Mouse (Mus musculus): Measurements from ENCODE around the gene Ehbp1l1. TPM values are rescaled to one million over a fixed set of nuclear protein-coding genes. Genes with fewer than 3 reads are reported as not detected.

Ehbp1l1 gene
- 10 to 100 TPM; 45.5 to 55.4 TPM for polyA plus RNA-seq (2017; shearing (Covaris generic))

GRCm38 (mm10) chr19:5725767-5726515 lies at the start of gene Ehbp1l1:
Gene Ehbp1l1 (minus strand): TSS chr19:5726317.

GRCm38 (mm10) chr19:5770925-5771860 lies 45.1 kb upstream of the Ehbp1l1 start, which contains the start of gene Scyl1:
Gene Scyl1 (minus strand): TSS chr19:5771419.

GRCm38 (mm10) chr19:5740320-5741317 lies 14.5 kb upstream of the Ehbp1l1 start, which contains the start of gene Ltbp3:
Gene Ltbp3 (plus strand): TSS chr19:5740904.

GRCm38 (mm10) chr19:5729444-5729815 lies 3.3 kb upstream of the Ehbp1l1 start, which contains the start of gene Fam89b:
Gene Fam89b (minus strand): TSS chr19:5729653.

GRCm38 (mm10) chr19:5704163-5704800 lies 21.8 kb downstream of the Ehbp1l1 start, which contains the start of gene Kcnk7:
Gene Kcnk7 (plus strand): TSS chr19:5704367.

GRCm38 (mm10) chr19:5688200-5689087 lies 37.7 kb downstream of the Ehbp1l1 start, which contains the start of the genes Map3k11 and Pcnx3:
Gene Map3k11 (plus strand): TSS chr19:5688742.
Gene Pcnx3 (minus strand): TSS chr19:5688908.

GRCm38 (mm10) chr19:5662981-5663913 lies 62.9 kb downstream of the Ehbp1l1 start, which contains the start of gene Sipa1:
Gene Sipa1 (minus strand): TSS chr19:5663707.

Other genes starting within 250 kb of the Ehbp1l1 start
- 10 to 100 TPM; 57.6 to 65.5 TPM for gene Mus81, start 237.9 kb downstream of the Ehbp1l1 start, polyA plus RNA-seq (2017; shearing (Covaris generic))
- 1,000 to 10,000 TPM; 3,119 to 3,710 TPM for gene Cfl1, start 235.9 kb downstream of the Ehbp1l1 start, polyA plus RNA-seq (2017; shearing (Covaris generic))
- gene 1700020D05Rik, start 222.5 kb downstream of the Ehbp1l1 start, polyA plus RNA-seq (2017; shearing (Covaris generic)), result under 1 TPM; 0.25 to 0.28 TPM
- gene Snx32, start 215.8 kb downstream of the Ehbp1l1 start, polyA plus RNA-seq (2017; shearing (Covaris generic)), result 10 to 100 TPM; 17.2 to 20.0 TPM
- gene Ovol1, start 165.7 kb downstream of the Ehbp1l1 start, polyA plus RNA-seq (2017; shearing (Covaris generic)), result 1 to 10 TPM in 1 of 2 experiments, under 1 TPM in 1; 0.20 to 4.2 TPM
- 10 to 100 TPM; 16.0 to 19.1 TPM for gene Ap5b1, start 158.3 kb downstream of the Ehbp1l1 start, polyA plus RNA-seq (2017; shearing (Covaris generic))
- gene Rnaseh2c, start 124.4 kb downstream of the Ehbp1l1 start, polyA plus RNA-seq (2017; shearing (Covaris generic)), result 100 to 1,000 TPM; 142 to 162 TPM
- 10 to 100 TPM; 45.4 to 62.9 TPM for gene Kat5, start 116.1 kb downstream of the Ehbp1l1 start, polyA plus RNA-seq (2017; shearing (Covaris generic))
- 100 to 1,000 TPM; 169 to 173 TPM for gene Rela, start 88.8 kb downstream of the Ehbp1l1 start, polyA plus RNA-seq (2017; shearing (Covaris generic))
- gene Sipa1, start 62.6 kb downstream of the Ehbp1l1 start, polyA plus RNA-seq (2017; shearing (Covaris generic)), result 100 to 1,000 TPM; 213 to 259 TPM
- 10 to 100 TPM; 65.0 to 66.0 TPM for gene Map3k11, start 37.6 kb downstream of the Ehbp1l1 start, polyA plus RNA-seq (2017; shearing (Covaris generic))
- 10 to 100 TPM; 44.8 to 55.5 TPM for gene Pcnx3, start 37.4 kb downstream of the Ehbp1l1 start, polyA plus RNA-seq (2017; shearing (Covaris generic))
- gene Kcnk7, start 21.9 kb downstream of the Ehbp1l1 start, polyA plus RNA-seq (2017; shearing (Covaris generic)), result 1 to 10 TPM; 1.9 to 6.6 TPM
- 100 to 1,000 TPM in 1 of 2 experiments, 10 to 100 TPM in 1; 97.2 to 103 TPM for gene Fam89b, start 3.3 kb upstream of the Ehbp1l1 start, polyA plus RNA-seq (2017; shearing (Covaris generic))
- under 1 TPM; 0.40 to 0.59 TPM for gene Ltbp3, start 14.6 kb upstream of the Ehbp1l1 start, polyA plus RNA-seq (2017; shearing (Covaris generic))
- 10 to 100 TPM; 73.9 to 91.5 TPM for gene Scyl1, start 45.1 kb upstream of the Ehbp1l1 start, polyA plus RNA-seq (2017; shearing (Covaris generic))
- 100 to 1,000 TPM; 223 to 264 TPM for gene Frmd8, start 149.0 kb upstream of the Ehbp1l1 start, polyA plus RNA-seq (2017; shearing (Covaris generic))
- 10 to 100 TPM; 38.8 to 42.3 TPM for gene Slc25a45, start 151.5 kb upstream of the Ehbp1l1 start, polyA plus RNA-seq (2017; shearing (Covaris generic))
- gene Tigd3, start 167.8 kb upstream of the Ehbp1l1 start, polyA plus RNA-seq (2017; shearing (Covaris generic)), result 1 to 10 TPM in 1 of 2 experiments, under 1 TPM in 1; 0.66 to 1.5 TPM
- gene Dpf2, start 186.7 kb upstream of the Ehbp1l1 start, polyA plus RNA-seq (2017; shearing (Covaris generic)), result 100 to 1,000 TPM; 161 to 208 TPM
- 1 to 10 TPM in 1 of 2 experiments, under 1 TPM in 1; 0.46 to 1.6 TPM for gene Cdc42ep2, start 198.5 kb upstream of the Ehbp1l1 start, polyA plus RNA-seq (2017; shearing (Covaris generic))
- gene Pola2, start 237.9 kb upstream of the Ehbp1l1 start, polyA plus RNA-seq (2017; shearing (Covaris generic)), result 10 to 100 TPM; 37.4 to 48.6 TPM

Measured in inflammation-experienced regulatory T-cells (primary cell).